Mouse (Mus musculus) spleen, adult 12 weeks (tissue): ENCODE results near the gene Hck.
A peak's percentile ranks its signal among the peaks of the same experiment; 100 is the strongest.

Experiments used
- DNase-seq: peaks from one replicate; pipeline ENCODE4 v3.0.0; 2022; ENCODE audit warnings: low spot score

The Hck gene

DNA sequence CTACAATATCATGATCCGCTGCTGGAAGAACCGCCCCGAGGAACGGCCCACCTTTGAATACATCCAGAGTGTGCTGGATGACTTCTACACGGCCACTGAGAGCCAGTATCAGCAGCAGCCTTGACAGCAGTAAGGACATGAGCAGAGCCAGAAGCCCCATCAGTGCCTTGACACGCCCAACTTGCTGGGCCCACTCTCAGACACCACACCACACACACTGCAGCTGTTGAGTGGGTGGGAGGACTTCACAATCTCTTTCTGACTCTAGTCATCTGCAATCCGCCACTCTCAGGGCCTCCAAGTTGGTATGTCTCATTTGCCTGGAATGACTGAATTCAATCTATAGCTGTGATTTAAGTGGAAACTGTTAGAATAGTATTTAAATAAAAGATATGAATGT is 42.8 kb downstream of the Hck start:
- no peak for DNase-seq

DNA sequence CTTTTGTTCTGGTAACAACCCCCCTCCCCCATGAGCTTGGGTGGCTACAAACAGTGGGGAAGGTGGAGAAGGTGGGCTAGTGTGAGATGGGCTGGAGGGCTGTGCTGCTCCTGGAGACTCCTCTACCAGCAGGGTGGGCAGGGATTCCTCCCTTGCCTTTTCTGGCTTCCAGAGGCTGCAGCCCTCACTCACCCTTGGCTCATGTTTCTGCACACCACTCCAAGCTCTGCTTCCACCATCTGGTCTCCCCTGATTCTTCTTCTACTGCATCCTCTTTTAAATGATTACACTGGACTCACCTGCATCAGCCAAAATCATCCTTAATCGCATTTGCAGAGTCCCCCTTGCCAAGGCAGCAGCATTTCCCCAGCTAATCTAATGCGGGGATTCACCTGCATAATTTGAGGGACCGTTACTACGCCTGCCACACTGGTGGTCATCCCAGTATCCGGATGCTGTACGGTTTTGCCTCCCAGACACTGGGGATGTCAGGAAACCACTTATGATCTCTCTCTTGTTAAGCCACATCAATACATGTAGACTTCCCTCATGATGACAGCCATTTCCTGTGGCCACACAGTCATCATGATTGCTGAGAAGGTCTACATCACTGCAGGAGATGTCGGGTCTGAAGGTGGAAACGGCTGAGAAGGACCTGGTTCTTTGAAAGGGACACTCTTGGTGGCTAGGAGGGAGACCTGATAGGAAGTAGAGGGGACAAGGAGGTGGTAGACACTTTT is 43.8 kb downstream of the Hck start:
- DNase-seq: no peak

DNA sequence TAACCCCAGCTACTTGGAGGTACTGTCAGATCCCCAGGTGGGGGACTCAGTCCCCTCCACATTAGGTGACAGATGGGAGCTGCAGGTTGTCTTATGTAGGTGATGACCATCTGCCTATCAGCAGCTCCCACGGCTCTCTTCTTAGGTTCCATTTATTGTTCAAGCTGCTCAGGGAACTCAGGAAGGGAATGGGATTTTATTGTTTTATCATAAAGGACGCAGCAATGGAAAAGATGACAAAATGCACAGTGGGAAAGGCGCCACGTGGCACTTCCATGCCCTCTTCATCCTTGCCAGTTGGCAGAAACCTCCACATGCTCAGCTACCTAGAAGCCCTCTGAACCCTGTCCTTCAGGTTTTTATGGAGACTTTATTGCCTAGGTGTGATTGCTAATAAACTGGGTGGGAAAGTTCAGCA is 44.8 kb downstream of the Hck start:
- no peak for DNase-seq

DNA sequence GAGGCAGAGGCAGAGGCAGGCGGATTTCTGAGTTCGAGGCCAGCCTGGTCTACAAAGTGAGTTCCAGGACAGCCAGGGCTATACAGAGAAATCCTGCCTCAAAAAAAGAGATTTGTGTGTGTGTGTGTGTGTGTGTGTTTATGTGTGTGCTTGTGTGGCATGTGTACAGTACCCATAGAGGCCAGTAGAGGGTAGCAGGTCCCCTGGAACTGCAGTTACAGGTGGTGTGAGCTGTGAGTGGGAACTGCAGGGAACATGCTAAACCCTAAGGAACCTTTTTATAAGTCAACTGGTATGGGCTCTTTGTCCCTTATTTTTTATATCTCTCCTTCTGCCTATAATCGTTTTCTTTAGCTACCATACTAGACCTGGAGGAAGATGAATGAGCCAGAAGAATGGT is 49.0 kb downstream of the Hck start:
- no peak for DNase-seq

DNA sequence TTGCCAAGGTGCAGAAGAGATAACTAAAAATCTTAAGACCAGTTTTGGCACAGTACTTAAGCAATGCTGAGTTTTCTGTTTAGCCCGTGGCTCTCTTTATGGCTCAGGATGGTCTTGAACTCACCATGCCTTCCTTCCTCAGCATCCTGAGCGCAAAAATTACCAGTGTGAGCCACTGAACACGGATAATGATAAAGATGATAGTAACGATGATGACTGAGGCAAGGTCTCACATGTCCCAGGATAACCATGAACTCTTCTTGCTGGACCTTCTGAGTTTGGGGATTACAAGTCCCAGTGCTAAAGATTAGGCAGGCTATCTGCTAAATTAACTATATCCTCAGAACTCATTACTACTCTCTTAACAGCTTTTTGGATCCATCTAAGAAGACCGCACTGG is 51.9 kb downstream of the Hck start:
- DNase-seq: no peak

DNA sequence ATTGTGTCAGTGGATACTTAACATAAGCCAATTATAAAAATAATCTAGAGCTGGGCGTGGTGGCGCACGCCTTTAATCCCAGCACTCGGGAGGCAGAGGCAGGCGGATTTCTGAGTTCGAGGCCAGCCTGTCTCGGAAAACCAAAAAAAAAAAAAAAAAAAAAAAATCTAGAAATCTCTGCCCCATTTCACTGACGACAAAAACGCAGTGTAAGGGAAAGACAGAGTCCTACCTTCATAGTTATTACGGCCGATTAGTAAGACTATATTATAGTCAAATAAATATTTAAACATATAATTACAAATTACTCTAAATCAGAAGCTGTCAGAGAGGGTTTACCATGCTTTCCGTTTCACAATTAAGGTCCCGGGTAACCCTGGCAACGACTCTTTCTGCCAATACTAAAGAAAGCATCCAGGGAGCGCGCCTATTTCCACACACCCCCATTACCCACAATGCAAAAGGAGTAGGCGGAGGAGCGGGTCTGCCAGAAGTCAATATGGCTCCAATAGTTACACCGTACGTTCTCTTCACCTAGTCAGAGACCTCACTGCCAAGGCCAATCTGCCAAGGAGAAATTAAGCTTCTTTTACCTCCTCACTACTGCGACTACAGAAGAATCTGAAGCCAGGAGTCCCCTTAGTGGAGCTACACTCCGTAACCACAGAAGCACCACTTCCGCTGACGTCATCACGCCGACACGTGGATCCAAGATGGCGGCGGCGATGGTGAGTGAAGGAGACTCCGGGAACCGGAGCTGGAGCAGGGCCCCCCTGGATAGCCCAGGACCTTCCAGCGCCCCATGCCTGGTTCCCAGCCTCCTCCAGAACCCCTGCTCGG is 52.8 kb downstream of the Hck start, which contains the start of gene Tm9sf4:
Gene Tm9sf4, plus strand, starts transcription at position 460 of the 840 bp plus-strand sequence.
- peak; percentile 89 for DNase-seq

DNA sequence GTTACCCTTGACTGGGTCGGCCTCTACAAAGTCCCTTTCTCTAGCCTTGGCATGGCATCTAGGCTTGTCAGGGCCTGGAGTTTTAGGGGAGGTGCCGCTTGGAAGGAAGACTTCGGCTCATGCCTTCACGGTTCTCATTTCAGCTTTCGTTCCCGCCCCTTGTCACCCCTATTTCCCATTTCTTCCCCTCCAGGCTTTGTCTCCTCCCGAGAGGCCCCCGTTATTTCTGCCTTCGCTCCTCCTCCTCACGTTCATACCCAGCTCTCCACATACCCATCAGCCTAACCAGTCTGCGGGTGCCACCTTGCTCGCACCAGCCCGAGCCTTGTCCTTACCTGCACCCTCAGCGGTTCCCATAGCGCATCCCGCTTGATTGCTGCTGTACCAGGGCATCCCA is 53.4 kb downstream of the Hck start:
- no peak for DNase-seq

DNA sequence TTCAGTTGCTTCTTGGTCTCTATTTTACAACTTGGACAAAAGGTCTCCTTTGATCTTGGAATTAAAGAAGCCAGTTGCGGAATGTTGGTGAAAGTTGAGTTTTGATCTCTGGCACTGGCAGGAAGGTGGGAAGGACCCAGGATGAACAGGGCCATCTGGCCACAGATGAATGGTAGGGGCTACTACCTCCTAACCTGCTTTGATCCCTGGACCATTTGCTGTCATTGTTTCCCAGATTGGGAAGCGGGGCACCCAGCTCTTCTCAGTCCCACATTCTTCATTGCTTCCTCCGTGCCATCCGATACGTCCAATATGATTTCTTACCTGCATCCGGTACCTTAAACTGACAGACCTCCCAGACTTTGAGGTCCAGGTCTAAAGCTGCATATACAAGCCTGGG is 58.9 kb downstream of the Hck start:
- no peak for DNase-seq

DNA sequence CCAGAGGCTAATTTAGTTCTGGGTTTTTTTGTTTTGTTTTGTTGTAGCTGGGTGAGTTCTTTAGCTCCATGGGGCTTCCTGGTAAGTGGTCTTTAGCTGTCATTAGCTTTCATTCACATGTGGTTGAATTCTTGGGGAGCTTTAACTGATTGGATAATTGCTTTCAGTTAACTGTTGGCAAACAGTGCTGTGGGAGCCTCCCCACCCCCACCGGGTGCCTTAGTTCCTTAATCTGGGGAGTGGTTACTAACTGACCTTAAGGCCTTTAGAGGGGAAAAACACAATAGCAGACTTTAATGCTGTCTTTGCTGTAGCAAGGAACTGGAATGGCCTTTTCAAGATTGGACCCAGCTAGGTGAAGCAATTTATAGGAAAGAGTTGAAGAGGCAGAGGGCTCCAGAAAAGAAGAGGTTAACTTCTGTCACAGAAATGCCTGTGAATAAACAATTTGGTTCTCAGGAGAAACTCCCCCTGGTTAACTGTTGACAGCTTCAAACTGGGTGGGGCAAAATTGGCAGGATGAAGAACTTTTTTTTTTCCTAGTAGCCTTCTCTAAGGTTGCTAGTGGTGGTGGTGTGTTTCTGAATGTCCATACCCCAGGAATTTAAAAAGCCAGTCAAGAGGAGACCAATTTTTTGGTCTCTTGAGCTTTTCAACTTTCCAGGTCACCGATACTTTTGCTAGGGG is 60.0 kb downstream of the Hck start:
- no peak for DNase-seq

DNA sequence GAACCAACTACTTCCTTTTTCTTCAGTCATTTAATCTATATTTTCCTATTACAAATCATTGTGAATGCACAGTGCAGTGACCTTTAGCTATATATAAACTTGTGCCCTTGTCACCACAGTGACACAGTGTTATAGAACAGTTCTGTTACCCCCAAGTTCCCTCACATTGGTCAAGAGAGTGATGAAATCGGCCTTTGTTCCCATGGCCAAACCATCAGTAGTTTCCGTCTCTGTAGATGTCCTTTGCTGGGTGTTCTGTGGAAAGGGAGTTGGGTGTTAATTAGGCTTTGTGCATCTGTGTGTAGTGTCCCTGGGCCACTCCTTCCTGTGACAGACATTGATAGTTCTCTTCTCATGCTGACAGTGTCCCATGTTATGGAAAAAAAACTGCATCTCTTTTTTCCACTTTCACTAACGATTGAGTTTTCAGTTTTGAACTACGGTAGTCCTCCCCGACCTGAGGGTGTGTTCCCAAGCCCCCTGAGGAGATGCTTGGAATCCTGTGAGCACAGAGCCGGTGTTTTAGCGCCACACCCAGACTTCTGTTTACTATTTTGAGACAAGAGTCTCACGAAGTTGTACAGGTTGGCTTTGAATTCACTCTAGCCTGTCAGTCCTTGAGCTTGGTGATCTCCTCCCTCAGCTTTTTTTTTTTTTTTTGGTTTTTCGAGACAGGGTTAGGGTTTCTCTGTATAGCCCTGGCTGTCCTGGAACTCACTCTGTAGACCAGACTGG is 62.4 kb downstream of the Hck start:
- no peak for DNase-seq

DNA sequence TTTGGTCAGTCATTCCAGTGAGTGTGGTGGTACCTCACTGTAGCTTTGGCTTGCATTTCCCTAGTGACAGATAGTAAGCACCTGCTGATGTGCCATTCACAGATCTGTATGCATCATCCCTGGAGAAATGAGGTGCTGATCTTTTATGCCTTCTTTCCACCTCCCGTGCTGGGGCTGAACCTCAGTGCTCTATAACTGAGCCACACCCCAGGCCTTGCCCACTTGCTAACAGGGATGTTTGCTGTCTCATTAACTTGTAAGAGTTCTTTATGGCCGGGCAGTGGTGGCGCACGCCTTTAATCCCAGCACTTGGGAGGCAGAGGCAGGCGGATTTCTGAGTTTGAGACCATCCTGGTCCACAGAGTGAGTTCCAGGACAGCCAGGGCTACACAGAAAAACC is 63.7 kb downstream of the Hck start:
- DNase-seq: no peak

DNA sequence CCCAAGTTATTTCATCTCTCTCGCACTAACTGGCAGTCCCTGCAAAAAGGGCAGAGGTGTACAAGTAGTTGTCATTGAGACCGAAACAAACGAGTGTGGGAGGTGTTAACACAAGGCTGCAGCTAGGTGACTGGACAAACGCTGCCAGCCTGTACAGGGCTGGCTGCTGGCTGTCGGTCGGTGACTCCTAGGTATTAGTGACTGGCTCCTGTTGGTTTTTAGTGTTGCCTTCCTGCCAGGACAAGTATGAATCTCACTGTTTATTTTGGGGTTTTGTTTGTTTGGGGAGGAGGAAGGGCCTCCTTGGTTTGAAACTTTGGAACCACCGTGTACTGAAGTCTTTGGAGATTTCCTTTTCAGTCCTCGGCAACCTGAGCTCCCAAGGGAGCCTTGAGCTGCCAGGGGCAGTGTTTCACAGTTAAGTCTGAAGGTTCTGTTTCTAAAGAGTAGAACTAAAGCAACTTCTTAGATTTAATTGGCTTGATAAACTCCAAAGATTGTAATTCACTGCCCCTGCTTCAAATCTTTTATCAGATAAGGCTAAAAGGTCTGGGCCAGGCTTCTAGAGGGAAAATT is 67.8 kb downstream of the Hck start:
- DNase-seq: no peak

DNA sequence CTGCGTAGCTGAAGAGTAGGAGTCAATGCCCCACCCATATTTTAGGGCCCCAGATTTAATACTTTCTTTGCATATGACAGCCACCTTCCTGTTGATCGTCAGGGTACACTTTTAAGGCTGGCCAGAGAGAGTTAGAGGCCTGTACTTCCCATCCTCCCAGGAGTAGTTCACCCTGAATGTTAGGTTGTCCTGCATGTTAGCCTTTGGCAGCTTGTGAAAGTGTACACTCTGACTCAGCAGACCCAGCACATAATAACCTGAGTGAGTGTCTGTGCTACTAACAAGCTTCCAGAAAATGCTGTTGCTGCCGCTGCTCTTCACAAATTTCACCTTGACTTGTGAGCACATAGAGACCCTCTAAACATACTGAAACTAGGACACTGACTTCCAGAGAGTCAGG is 68.9 kb downstream of the Hck start:
- no peak for DNase-seq

DNA sequence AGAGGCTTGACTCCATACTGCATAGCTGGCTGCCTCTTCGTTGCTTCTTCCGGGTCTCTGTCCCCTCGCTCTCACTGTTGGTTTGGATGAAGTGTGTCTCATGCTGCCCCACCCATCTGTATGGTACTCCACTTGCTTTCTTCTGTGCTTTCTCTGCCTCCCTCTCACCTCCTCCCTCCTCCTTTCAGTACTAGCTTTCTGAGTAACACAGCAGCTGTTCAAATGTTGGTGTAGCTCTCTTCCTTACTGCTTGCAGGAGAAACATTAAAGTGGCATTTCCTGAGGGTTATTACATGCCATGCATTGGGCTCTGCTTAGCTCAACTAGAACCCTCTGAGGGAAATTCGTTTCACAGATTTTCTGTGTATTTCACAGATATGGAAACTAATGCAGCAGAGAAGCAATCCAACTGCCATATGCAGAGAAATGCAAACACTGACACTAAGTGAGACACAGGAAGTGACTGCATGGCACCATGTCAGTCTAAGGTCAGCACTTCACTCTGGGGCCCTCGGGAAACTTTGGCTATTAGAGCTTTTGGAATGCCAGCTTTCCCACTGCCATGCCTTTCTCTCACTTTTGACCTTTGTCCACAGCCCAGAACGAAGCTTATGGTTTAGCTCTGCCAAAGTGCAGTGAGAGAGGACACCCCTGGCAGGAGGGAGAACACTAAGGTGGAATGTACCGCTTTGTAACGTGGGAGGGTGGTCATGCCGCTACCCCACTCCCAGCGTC is 71.0 kb downstream of the Hck start:
- DNase-seq: no peak

DNA sequence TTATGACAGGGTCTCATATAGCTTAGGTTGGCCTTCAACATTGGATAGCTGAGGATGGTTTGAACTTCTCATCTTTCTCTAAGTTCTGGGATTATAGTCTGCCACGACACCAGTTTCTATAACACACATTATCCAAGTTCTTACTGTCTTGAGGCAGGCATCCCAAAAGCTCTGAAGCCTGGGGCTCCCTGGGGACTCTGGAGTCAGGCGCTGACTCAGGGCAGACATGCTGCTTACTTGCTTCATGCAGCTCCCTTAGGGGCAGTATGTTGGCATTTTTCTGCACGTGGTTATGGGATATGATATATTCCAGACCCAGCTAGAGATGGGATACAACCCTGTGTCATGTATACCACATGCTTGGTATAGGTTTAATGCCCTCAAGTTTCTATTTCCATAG is 71.7 kb downstream of the Hck start:
- DNase-seq: no peak

DNA sequence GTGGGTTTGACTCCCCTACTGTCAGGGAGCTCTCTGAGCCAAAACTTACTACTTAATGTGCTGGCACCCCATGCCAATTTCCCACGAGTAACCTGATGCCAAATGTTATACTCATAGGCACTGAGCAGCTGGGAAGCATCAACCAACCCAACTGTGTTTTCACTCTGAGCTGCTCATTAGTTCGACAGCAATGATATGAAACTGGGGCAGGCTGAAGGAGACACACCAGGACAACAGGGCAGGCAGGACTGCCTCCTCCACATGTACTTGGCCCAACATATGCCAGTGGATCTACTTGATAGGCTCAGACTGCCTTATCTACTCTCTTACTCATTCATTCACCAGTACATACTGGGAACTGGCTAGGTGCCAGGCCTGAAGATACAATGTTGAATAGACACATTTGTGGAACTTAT is 77.9 kb downstream of the Hck start:
- DNase-seq: no peak

DNA sequence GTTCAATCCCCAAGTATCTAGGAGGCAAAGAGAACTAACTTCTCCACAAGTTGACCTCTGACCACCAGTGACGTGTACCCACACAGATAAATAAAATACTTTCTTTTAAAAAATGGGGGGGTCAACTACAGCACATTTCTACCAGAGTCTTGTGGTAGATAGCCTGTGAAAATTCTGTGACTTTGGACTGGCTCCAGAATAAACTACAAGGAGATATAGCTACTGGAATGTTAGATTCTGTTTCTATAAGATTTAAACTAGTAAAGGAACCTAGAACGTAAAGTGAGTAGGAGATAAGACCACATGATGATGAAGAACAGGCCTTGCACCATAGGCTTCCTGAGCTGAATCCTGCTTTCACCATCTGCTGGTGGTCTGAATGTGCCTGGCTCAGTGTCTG is 79.6 kb downstream of the Hck start:
- DNase-seq: no peak

DNA sequence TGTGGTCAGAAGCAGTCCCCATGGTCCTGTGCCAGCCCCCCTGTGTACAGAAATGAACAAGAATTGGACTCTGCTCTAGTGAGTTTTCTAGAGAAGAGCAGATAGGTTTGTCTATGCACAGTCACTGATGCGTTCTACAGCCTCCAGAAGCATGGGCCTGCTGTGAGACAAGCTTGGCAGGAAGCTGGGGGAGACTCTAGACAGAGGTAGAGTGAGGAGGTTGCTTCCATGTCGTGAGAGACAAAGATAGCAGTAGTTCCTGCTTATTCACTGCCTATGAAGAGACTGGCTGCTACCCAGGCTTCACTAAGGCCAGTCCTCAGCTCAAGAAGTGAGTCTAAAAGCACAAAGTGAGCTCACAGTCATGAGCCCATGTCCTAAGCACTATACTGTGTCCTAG is 83.0 kb downstream of the Hck start:
- DNase-seq: no peak

DNA sequence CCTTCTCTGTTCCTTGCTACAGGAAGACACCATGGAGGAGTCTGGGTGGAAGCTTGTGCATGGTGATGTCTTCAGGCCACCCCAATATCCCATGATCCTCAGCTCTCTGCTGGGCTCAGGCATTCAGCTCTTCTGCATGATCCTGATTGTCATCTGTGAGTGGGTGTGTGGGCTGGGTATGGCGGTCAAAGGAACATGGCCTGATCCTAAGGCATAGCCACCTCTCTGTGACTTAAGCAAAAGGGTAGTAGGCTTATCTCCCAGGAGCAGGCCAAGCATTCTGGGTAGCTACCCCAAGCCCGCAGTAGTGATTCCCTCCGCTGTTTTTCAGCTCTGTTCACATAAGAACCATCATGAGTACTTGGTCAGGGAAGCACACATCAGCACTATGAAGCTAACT is 86.0 kb downstream of the Hck start:
- no peak for DNase-seq

DNA sequence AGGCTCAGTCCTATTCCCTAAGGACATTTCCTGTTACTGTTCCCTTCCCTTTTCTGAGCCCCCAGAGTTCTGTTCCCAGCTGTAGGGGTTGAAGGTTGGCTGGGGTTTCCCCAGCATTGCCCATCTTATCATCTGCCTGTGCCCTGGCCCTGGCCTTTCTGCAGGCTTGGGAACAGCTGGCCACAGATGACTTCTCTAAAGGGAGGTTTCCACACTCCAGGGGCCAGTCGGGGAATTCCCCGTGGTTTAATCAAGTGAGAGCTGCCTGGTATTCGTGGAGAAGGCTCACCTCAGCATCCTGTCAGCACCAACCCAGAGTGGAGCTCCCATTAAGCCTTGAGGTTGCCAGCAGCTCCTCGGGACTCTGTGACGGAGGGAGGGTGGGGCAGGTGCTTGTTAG is 90.2 kb downstream of the Hck start:
- DNase-seq: no peak

DNA sequence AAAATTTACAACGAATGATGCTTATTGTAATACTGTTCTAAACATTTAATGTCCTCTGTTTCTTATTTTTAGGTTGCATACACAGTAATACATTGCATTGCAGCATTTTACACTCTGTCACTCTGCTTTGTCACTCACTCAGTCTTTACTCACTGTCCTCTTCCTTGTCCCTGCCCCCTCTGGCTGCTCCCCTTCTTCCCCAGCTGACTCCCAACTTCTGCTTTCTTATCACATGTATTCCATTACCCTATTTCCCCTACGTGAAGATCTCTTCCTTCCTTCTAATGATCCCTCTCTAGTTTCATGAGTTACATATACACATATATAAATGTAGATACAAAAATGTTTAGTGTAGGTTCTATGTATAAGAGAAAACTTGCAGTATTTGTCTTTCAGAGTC is 90.8 kb downstream of the Hck start:
- no peak for DNase-seq
